Mouse (Mus musculus) ovary, adult 2 months (tissue): ENCODE results near the gene Tmem43. TPM values are rescaled to one million over a fixed set of nuclear protein-coding genes. Genes with fewer than 3 reads are reported as not detected.

ENCODE experiments used
- polyA plus RNA-seq: library from polyadenylated mRNA; depleted of rRNA; stranded (reverse); fragments of >200 nt; gene quantifications from 2 replicates; pipeline ENCODE4 v1.2.3, GENCODE M21; 2012; rRNA removed

Tmem43 gene
- polyA plus RNA-seq: 43.7 and 53.0 TPM in 2 replicates

DNA sequence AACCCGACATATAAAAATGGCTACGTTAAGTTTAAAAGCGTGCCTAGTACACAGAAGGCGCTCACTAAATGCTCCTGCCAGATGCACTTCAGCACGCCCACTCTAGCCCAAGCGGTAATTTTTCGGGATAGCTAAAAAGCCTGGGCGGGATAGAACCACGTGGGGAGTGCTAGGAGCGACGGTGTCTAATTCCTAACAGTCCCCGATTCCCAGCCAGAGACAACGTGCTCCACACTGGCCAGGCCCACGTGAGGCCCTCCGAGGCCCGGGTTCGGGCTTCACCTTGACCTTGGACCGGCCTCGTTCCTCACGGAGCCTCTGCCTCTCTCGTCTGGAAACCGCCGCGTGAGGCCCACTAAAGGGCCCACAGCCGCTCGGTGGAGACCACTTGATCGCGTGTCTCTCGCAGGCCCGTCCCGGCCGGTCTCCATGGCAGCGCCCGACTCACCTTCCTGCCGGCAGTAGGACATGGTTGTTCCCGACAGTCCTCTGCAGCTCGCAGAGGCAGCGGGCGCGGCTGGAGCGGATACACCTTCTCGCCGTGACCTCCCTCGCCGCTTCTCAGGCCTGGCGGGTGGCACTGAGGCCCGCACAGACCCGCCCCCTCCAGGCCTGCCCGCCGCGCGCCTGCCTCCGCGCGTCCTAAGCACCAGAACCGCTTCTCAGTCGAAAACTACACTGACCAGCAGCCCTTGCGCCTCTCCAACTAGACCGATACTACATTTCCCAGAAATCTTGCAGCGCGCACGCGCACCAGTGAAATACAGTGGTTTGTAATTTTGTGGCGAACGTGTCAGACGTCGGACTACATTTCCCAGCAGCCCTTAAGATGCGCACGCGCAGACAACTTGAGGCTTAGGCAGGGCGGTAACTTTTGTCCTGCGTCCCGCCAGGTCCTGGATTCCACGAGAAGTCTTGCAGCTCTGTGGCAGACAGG, at the start of gene Tmem43, which contains the start of gene Chchd4:
Gene Tmem43 (plus strand): TSS at position 836 of the 937 bp plus-strand sequence.
Gene Chchd4 (minus strand): TSS at position 679 of the 937 bp plus-strand sequence.

DNA sequence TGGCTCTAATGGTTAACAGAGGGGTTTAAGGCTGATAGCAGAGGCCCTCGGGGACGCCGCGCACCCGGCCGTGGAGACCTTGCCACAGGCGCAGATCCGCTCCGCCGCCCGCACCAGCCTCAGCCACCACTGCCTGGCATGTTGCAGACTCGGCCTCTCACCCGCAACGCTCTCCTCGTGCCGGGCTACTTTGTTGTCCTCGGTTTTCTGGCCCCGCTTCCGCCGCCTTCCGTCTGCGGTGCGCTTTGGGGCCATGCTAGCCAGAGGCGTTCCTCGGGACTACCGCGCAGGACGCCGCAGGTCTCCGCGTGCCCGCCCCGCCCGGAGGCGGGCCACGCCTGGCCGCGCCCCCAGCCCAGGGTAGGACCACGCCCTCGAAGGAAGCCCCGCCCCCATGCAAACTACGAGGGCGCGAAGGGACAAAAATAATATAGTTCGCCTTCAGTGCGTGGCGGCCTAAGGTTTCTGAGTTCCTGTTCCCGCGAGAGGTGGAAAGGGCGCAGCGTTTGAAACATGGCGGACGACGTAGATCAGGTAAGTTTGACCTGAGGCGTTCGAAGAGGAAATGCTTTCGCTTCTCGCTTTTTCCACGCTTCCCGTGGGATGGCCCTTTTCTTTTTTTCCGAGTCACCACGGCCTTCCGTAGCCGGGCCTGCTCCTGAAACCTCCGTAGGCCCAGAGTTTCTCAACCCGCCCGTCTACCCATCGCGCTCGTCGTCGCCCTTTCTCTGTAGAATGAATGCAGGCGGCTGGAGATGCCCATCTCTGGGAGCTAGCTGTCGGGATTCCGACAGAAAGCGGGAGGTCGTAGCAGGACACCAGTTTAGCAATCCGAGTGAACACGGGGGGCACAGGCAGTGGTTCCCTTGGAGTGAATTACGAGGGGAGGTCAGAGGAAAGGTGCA, 42.3 kb downstream of the Tmem43 start, which contains the start of the genes Xpc and Lsm3:
Gene Xpc (minus strand): TSS at position 344 of the 905 bp plus-strand sequence.
Gene Lsm3 (plus strand): TSS at position 384 of the 905 bp plus-strand sequence.

Other genes starting within 250 kb of the Tmem43 start
- 11.2 and 11.7 TPM in 2 replicates for gene Wnt7a, start 62.3 kb upstream of the Tmem43 start, polyA plus RNA-seq
- 8.8 and 10.2 TPM in 2 replicates for gene Chchd4, start 157 bp upstream of the Tmem43 start, polyA plus RNA-seq
- 11.2 and 12.5 TPM in 2 replicates for gene Xpc, start 42.2 kb downstream of the Tmem43 start, polyA plus RNA-seq
- gene Lsm3, start 42.2 kb downstream of the Tmem43 start, polyA plus RNA-seq: 11.7 and 17.4 TPM in 2 replicates
- gene Slc6a6, start 210.3 kb downstream of the Tmem43 start, polyA plus RNA-seq: 173 and 196 TPM in 2 replicates